Mouse (Mus musculus): ENCODE measurements at regions not wholly inside any gene's neighbourhood (a gene's known extent, or its start where the extent isn't known, plus 50 kb on each side); places are given as distances from the start of the nearest gene placed in this dataset.

DNA sequence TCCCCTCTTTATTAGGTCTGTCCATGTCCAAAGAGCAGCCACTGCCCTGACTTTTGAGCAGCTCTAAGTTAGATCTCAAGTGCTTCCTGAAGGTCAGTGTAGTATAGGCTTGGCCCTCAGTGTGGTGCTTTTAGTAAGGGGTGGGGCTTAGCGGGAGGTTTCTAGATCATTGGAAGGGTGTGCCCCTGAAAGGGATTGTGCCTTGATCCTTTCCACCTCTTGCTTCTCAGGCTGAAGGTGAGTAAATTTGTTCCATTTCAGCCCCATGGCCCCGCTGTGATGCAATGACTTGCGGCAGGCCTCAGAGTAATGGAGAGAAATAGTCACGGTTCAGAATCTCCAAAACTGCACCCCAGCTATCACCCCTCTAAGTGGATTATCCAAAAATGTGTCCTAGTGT lies 84.5 kb upstream of the Klf14 start:
- Histone ChIP-seq H3K4me1 (ENCODE audit: insufficient read depth, low read length) (no peaks in the 10 kb centered on the region), H3K9ac (replicated peaks; ENCODE audit: low read length, poor library complexity, severe bottlenecking) (no peak overlapping the region), H3K4me3 (ENCODE audit: low read depth, low read length) (no peak overlapping the region), H3K4me2 (ENCODE audit: low read depth, low read length, poor library complexity, severe bottlenecking) (no peak overlapping the region), H3K27me3 (ENCODE audit: insufficient read depth, low read length) (no peaks in the 10 kb centered on the region), H3K9me3 (ENCODE audit: low read length) (no peaks in the 10 kb centered on the region), H3K36me3 (ENCODE audit: insufficient read depth, low read length) (no peaks in the 10 kb centered on the region), H3K27ac (ENCODE audit: low read depth, low read length) (no peak overlapping the region)
- ATAC-seq (ENCODE audit: low FRiP score) (no peak), DNase-seq (ENCODE audit: low spot score) (no peak)
- 88% methylated on average over 4 of the region's 4 CpGs for WGBS
- no peak for TF ChIP-seq CTCF (IDR thresholded peaks at IDR 0.05)

- H3K9ac ChIP-seq (replicated peaks; ENCODE audit: low read length, poor library complexity, severe bottlenecking), result no peak overlapping the region
- no peak overlapping the region for H3K27ac ChIP-seq (ENCODE audit: low read depth, low read length)
- no peaks in the 10 kb centered on the region for H3K9me3 ChIP-seq (ENCODE audit: low read length)
- H3K4me2 ChIP-seq (ENCODE audit: low read depth, low read length, poor library complexity, severe bottlenecking), result no peak overlapping the region
- no peak for TF ChIP-seq CTCF (IDR thresholded peaks at IDR 0.05)
- ATAC-seq (ENCODE audit: low FRiP score), result no peak
- H3K4me3 ChIP-seq (ENCODE audit: low read depth, low read length), result no peak overlapping the region
- H3K4me1 ChIP-seq (ENCODE audit: insufficient read depth, low read length), result no peaks in the 10 kb centered on the region
- DNase-seq (ENCODE audit: low spot score), result no peak
- 92% methylated on average over 3 of the region's 3 CpGs for WGBS
- H3K36me3 ChIP-seq (ENCODE audit: insufficient read depth, low read length), result no peaks in the 10 kb centered on the region
- no peaks in the 10 kb centered on the region for H3K27me3 ChIP-seq (ENCODE audit: insufficient read depth, low read length)
Measured at GRCm38 (mm10) chr6:31043919-31044318, 85.0 kb upstream of the Klf14 start.

DNA sequence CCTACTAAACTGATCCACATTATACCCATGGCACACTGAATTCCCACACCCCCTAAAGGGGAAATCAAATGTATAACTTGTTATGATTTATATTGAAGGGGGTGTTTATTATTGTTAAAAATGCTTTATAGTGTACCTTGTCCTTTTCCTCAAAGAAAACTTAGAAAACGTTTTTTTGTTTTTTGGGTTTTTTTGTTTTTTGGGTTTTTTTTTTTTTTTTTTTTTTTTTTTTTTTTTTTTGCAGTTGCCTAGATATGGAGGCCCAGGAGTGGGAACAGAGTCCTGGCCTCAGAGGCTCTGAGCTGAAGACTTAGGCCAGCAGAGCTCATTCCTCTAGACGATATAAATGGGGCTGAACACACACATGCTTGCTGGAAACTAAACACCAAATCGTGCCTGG lies 87.3 kb upstream of the Klf14 start:
- Histone ChIP-seq H3K4me2 (ENCODE audit: low read depth, low read length, poor library complexity, severe bottlenecking) (no peak overlapping the region), H3K27ac (ENCODE audit: low read depth, low read length) (no peak overlapping the region), H3K9me3 (ENCODE audit: low read length) (no peaks in the 10 kb centered on the region), H3K4me3 (ENCODE audit: low read depth, low read length) (no peak overlapping the region), H3K9ac (replicated peaks; ENCODE audit: low read length, poor library complexity, severe bottlenecking) (no peak overlapping the region), H3K4me1 (ENCODE audit: insufficient read depth, low read length) (no peaks in the 10 kb centered on the region), H3K36me3 (ENCODE audit: insufficient read depth, low read length) (no peaks in the 10 kb centered on the region), H3K27me3 (ENCODE audit: insufficient read depth, low read length) (no peaks in the 10 kb centered on the region)
- DNase-seq (ENCODE audit: low spot score) (no peak), ATAC-seq (ENCODE audit: low FRiP score) (no peak)
- WGBS, result 47% methylated on average over 3 of the region's 3 CpGs
- TF ChIP-seq CTCF (IDR thresholded peaks at IDR 0.05), result no peak

- WGBS, result 68% methylated on average over 11 of the region's 11 CpGs
- ATAC-seq (ENCODE audit: low FRiP score), result no peak
- H3K9ac ChIP-seq (replicated peaks; ENCODE audit: low read length, poor library complexity, severe bottlenecking), result no peak overlapping the region
Measured at GRCm38 (mm10) chr6:31048920-31049576, 90.2 kb upstream of the Klf14 start.

GRCm38 (mm10) chr6:31050831-31051230 lies 92.0 kb upstream of the Klf14 start:
- ATAC-seq (ENCODE audit: low FRiP score), result no peak
- Histone ChIP-seq H3K4me1 (ENCODE audit: insufficient read depth, low read length) (no peaks in the 10 kb centered on the region), H3K4me3 (ENCODE audit: low read depth, low read length) (no peak overlapping the region), H3K36me3 (ENCODE audit: insufficient read depth, low read length) (no peaks in the 10 kb centered on the region; the same call in 1 of the 2 replicates), H3K4me2 (ENCODE audit: low read depth, low read length, poor library complexity, severe bottlenecking) (no peak overlapping the region), H3K27ac (ENCODE audit: low read depth, low read length) (no peak overlapping the region), H3K27me3 (ENCODE audit: insufficient read depth, low read length) (no peaks in the 10 kb centered on the region), H3K9me3 (ENCODE audit: low read length) (no peaks in the 10 kb centered on the region), H3K9ac (replicated peaks; ENCODE audit: low read length, poor library complexity, severe bottlenecking) (no peak overlapping the region)
- 70% methylated on average over 5 of the region's 5 CpGs for WGBS
- no peak for DNase-seq (ENCODE audit: low spot score)
- TF ChIP-seq CTCF (IDR thresholded peaks at IDR 0.05), result no peak

More at GRCm38 (mm10) chr6:31048920-31049576, 90.2 kb upstream of the Klf14 start:
- H3K27ac ChIP-seq (ENCODE audit: low read depth, low read length), result no peak overlapping the region
- H3K36me3 ChIP-seq (ENCODE audit: insufficient read depth, low read length), result no peaks in the 10 kb centered on the region
- TF ChIP-seq CTCF (IDR thresholded peaks at IDR 0.05), result no peak
- no peak for DNase-seq (ENCODE audit: low spot score)
- no peaks in the 10 kb centered on the region for H3K9me3 ChIP-seq (ENCODE audit: low read length)
- no peaks in the 10 kb centered on the region for H3K4me1 ChIP-seq (ENCODE audit: insufficient read depth, low read length)
- no peak overlapping the region for H3K4me3 ChIP-seq (ENCODE audit: low read depth, low read length)
- H3K4me2 ChIP-seq (ENCODE audit: low read depth, low read length, poor library complexity, severe bottlenecking), result no peak overlapping the region
- no peaks in the 10 kb centered on the region for H3K27me3 ChIP-seq (ENCODE audit: insufficient read depth, low read length)

DNA sequence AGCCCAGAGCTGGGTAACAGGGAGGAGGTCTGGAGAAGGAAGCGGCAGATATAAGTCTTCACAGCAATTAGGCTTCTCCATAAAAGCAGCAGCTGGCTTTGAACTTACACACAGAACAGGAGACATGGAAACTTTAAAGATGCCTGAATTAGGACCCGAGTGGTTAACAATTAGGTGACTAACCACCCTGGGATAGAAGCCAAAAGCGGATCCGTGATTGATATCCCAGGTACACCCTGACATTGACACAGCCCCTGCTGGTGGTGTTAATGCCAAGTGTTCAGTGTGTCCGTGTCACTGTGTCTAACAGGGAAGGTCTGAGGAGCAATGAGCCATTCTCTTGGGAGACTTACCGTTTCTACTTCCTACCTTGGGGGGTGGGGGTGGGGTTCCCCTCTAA lies 92.9 kb upstream of the Klf14 start:
- Histone ChIP-seq H3K27me3 (ENCODE audit: insufficient read depth, low read length) (no peaks in the 10 kb centered on the region), H3K9me3 (ENCODE audit: low read length) (no peaks in the 10 kb centered on the region), H3K4me3 (ENCODE audit: low read depth, low read length) (no peak overlapping the region), H3K36me3 (ENCODE audit: insufficient read depth, low read length) (no peaks in the 10 kb centered on the region; the same call in 1 of the 2 replicates), H3K27ac (ENCODE audit: low read depth, low read length) (no peak overlapping the region), H3K9ac (replicated peaks; ENCODE audit: low read length, poor library complexity, severe bottlenecking) (no peak overlapping the region), H3K4me1 (ENCODE audit: insufficient read depth, low read length) (no peaks in the 10 kb centered on the region), H3K4me2 (ENCODE audit: low read depth, low read length, poor library complexity, severe bottlenecking) (no peak overlapping the region)
- WGBS, result 78% methylated on average over 6 of the region's 6 CpGs
- no peak for DNase-seq (ENCODE audit: low spot score)
- no peak for ATAC-seq (ENCODE audit: low FRiP score)
- TF ChIP-seq CTCF (IDR thresholded peaks at IDR 0.05), result no peak
